Mouse (Mus musculus) embryonic facial prominence, embryonic 14.5 days (tissue): ENCODE results near the gene Cstb. TPM values are rescaled to one million over a fixed set of nuclear protein-coding genes. Genes with fewer than 3 reads are reported as not detected.

ENCODE experiments used
- microRNA-seq: library from miRNA; unstranded; fragments of <30 nt; microRNA quantifications from one replicate; pipeline ENCODE4, GENCODE M21; 2016; ENCODE audit warnings: borderline number of aligned reads
- polyA plus RNA-seq: library from polyadenylated mRNA; unstranded; fragments of >200 nt; fragmentation: Nextera tagmentation; extraction: Ambion mirVana; gene quantifications from 2 replicates; pipeline ENCODE4 v1.2.1, GENCODE M21; 2014

The Cstb gene
- polyA plus RNA-seq, 1 experiment from 2014 or later = 258 TPM

Small RNA genes lying within 50 kb of the gene (microRNA-seq; reads per million reads assigned to microRNA genes)
- gene Mir6410 (not detected), gene Mir6907 (0.83 reads per million), gene Mir6908 (not detected)

Other genes with a start within 250 kb of the Cstb start
- gene Pwp2, start 240.5 kb upstream of the Cstb start, polyA plus RNA-seq = 16.0 and 17.2 TPM in 2 replicates
- 16.4 and 17.4 TPM in 2 replicates for gene Trappc10, start 181.0 kb upstream of the Cstb start, polyA plus RNA-seq
- 83.2 and 86.1 TPM in 2 replicates for gene Agpat3, start 73.2 kb upstream of the Cstb start, polyA plus RNA-seq
- 204 and 237 TPM in 2 replicates for gene Rrp1, start 12.6 kb upstream of the Cstb start, polyA plus RNA-seq
- 8.1 and 8.2 TPM in 2 replicates for gene Pdxk, start 39.3 kb downstream of the Cstb start, polyA plus RNA-seq
- gene Olfr1358, start 91.8 kb downstream of the Cstb start, polyA plus RNA-seq = not detected in 2 replicates
- gene Ilvbl, start 148.7 kb downstream of the Cstb start, polyA plus RNA-seq = 42.7 and 42.8 TPM in 2 replicates
- gene Syde1, start 166.3 kb downstream of the Cstb start, polyA plus RNA-seq = 19.6 and 20.6 TPM in 2 replicates
- 0.08 TPM in 1 of 2 replicates, not detected in the other for gene Olfr1357, start 192.4 kb downstream of the Cstb start, polyA plus RNA-seq